Mouse (Mus musculus): ENCODE data around the gene Dnmt1. TPM values are rescaled to one million over a fixed set of nuclear protein-coding genes. Genes with fewer than 3 reads are reported as not detected.

Gene Dnmt1
- total and polyA plus RNA-seq, 2 experiments from 2014 or later, result 42.1 to 94.6 TPM

DNA sequence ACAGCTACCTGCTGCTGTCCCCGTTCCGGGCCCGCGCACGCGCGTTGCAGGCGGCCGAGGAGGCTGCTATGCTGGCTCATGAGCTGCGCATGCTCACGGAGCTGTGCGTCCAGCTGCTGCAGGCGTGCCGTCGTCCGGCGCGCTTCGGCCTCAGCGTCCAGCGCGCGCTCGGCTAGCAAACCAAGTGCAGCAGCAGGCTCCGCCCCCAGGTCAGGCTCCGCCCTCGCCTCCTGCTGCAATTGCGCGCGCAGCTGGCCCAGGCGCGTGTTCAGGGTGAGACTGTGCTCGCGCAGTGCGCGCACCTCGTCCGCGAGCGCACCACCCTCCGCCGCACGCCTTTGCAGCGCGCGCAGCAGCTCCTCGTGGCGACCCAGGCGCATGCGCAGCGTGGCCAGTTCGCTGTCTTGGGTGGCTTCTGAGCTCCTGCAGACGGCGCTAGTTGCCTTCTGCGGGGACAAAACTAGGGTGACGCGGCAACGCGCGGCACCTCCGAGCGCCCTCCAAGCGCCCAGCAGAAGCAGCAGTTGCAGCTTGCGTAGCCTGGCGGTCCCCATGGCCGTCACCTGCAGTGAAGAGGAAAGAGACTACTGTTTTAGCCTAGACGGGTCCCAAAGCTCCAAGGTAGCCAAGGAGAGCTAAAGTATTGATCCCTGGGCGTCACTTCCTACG lies 81.5 kb downstream of the Dnmt1 start:
- Histone ChIP-seq H3K9me3 (ENCODE audit: low read length) (no peaks in the 10 kb centered on the region), H3K9ac (replicated peaks; ENCODE audit: low read length, poor library complexity, severe bottlenecking) (peak overlapping the region; percentile 67), H3K36me3 (ENCODE audit: insufficient read depth, low read length) (peaks cover 5% of the 10 kb centered on the region; the same call in 1 of the 2 replicates), H3K4me2 (ENCODE audit: low read depth, low read length, poor library complexity, severe bottlenecking) (peak overlapping the region; percentile 71), H3K27ac (ENCODE audit: low read depth, low read length) (peak overlapping the region; percentile 90), H3K27me3 (ENCODE audit: insufficient read depth, low read length) (no peaks in the 10 kb centered on the region), H3K4me1 (ENCODE audit: insufficient read depth, low read length) (no peaks in the 10 kb centered on the region), H3K4me3 (ENCODE audit: low read depth, low read length) (peak overlapping the region; percentile 37)
- peak; percentile 91 for ATAC-seq (ENCODE audit: low FRiP score)
- DNase-seq (ENCODE audit: low spot score), result peak; percentile 99
- peak; percentile 91 for TF ChIP-seq CTCF (IDR thresholded peaks at IDR 0.05)
- under 1% methylated on average over 68 of the region's 69 CpGs for WGBS

DNA sequence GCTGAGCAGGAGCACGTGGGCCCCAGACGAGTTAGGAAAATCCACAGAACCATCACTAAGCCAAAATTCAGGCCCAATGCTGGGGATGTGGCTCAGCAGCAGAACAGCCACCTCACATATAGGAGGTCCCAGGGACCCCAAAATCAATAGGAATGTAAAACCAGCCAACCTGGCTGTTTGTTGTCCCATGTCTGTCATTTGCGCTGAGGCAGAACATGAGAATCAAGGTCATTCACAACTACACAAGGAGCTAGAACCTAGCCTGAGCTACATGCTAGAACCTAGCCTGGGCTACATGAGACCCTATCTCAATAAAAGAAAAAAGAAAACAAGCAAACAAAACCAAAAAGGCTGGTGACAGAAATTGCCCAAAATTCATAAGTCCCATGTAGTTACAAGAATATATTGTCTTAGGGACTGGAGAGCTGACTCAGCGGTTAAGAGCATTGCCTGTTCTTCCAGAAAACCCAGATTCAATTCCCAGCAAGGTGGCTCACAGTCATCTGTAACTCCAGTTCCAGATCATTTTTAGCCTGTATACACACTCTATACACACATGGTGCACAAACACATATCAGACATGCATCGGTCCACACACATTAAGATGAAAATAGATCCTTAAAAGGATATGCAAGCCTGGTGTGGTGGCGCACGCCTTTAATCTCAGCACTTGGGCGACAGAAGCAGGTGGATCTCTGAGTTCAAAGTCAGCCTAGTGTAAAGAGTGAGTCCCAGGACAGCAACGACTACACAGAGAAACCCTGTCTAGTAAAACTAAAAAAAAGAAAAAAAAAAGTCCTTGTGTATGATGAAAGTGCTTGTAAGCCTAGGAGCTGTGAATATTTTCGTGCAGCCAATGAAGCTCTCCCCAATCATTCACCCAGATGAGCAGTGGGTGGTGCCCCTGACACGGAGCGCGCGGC lies 82.3 kb downstream of the Dnmt1 start:
- H3K27ac ChIP-seq (ENCODE audit: low read depth, low read length), result peak overlapping the region; percentile 65; the same call in 1 of the 2 replicates
- H3K36me3 ChIP-seq (ENCODE audit: insufficient read depth, low read length), result peaks cover 11% of the 10 kb centered on the region; the same call in 1 of the 2 replicates
- H3K9me3 ChIP-seq (ENCODE audit: low read length), result no peaks in the 10 kb centered on the region
- no peak for TF ChIP-seq CTCF (IDR thresholded peaks at IDR 0.05)
- 31% methylated on average over 14 of the region's 14 CpGs for WGBS
- DNase-seq (ENCODE audit: low spot score) (no peak), ATAC-seq (ENCODE audit: low FRiP score) (no peak; the same call in 1 of the 2 replicates)
- no peaks in the 10 kb centered on the region for H3K4me1 ChIP-seq (ENCODE audit: insufficient read depth, low read length)
- peak overlapping the region; percentile 71 for H3K4me2 ChIP-seq (ENCODE audit: low read depth, low read length, poor library complexity, severe bottlenecking)
- peak overlapping the region; percentile 37 for H3K4me3 ChIP-seq (ENCODE audit: low read depth, low read length)
- H3K27me3 ChIP-seq (ENCODE audit: insufficient read depth, low read length), result no peaks in the 10 kb centered on the region
- H3K9ac ChIP-seq (replicated peaks; ENCODE audit: low read length, poor library complexity, severe bottlenecking), result peak overlapping the region; percentile 46; the same call in 1 of the 2 replicates

DNA sequence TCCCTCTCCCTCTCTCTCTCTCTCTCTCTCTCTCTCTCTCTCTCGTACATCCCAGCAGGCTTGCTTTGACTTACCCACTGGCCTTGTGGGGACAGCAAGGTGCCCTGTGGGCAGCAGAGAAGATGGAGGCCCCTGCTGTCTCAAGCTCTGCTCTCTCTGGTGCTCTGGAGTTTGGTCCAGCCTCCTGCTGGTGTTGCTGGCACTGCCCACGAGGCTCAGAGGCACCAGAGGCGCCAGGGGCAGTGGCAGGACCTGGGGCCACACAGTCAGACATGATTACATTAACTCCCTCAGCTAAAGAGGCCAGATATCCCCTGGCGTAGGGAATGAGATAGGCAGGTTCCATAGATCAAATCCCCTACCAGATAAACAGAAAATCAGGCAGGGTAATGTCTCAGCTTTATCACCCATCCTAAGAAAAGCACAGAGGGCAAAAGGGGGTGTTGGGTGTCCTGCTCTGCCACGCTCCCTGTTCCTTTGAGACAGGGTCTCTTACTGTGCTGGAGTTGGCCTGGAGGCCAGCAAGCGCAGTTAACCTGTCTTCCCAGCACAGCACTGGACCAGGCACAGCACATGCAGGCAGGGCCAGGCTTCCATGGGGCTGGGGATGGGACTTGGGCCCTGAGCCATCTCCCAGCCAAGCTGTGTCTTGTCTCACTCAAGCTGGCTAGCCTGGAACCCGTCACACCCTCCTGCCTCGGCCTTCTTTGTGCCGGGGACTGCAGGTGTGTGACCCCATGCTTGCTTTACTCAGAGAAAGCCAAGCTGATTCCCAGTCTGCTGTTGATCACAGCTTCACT lies 83.2 kb downstream of the Dnmt1 start:
- H3K9ac ChIP-seq (replicated peaks; ENCODE audit: low read length, poor library complexity, severe bottlenecking), result no peak overlapping the region
- 72% methylated on average over 8 of the region's 9 CpGs for WGBS

GRCm38 (mm10) chr9:20875021-20875790 lies 84.5 kb downstream of the Dnmt1 start:
- ATAC-seq (ENCODE audit: low FRiP score) (no peak), DNase-seq (ENCODE audit: low spot score) (no peak)
- H3K9ac ChIP-seq (replicated peaks; ENCODE audit: low read length, poor library complexity, severe bottlenecking), result no peak overlapping the region
- no peak overlapping the region for H3K4me2 ChIP-seq (ENCODE audit: low read depth, low read length, poor library complexity, severe bottlenecking)
- no peak overlapping the region for H3K27ac ChIP-seq (ENCODE audit: low read depth, low read length)
- no peaks in the 10 kb centered on the region for H3K9me3 ChIP-seq (ENCODE audit: low read length)
- 68% methylated on average over 23 of the region's 23 CpGs for WGBS
- no peaks in the 10 kb centered on the region for H3K4me1 ChIP-seq (ENCODE audit: insufficient read depth, low read length)
- no peak overlapping the region for H3K4me3 ChIP-seq (ENCODE audit: low read depth, low read length)
- TF ChIP-seq CTCF (IDR thresholded peaks at IDR 0.05), result no peak
- peaks cover 11% of the 10 kb centered on the region; the same call in 1 of the 2 replicates for H3K36me3 ChIP-seq (ENCODE audit: insufficient read depth, low read length)
- peaks cover 4% of the 10 kb centered on the region; the same call in 1 of the 2 replicates for H3K27me3 ChIP-seq (ENCODE audit: insufficient read depth, low read length)

More for the DNA sequence above, 83.2 kb downstream of the Dnmt1 start:
- H3K36me3 ChIP-seq (ENCODE audit: insufficient read depth, low read length), result peaks cover 11% of the 10 kb centered on the region; the same call in 1 of the 2 replicates
- H3K4me2 ChIP-seq (ENCODE audit: low read depth, low read length, poor library complexity, severe bottlenecking), result no peak overlapping the region
- no peak for TF ChIP-seq CTCF (IDR thresholded peaks at IDR 0.05)
- no peak overlapping the region for H3K27ac ChIP-seq (ENCODE audit: low read depth, low read length)
- no peak for DNase-seq (ENCODE audit: low spot score)
- H3K9me3 ChIP-seq (ENCODE audit: low read length), result no peaks in the 10 kb centered on the region
- no peak for ATAC-seq (ENCODE audit: low FRiP score)
- H3K4me3 ChIP-seq (ENCODE audit: low read depth, low read length), result no peak overlapping the region
- no peaks in the 10 kb centered on the region for H3K27me3 ChIP-seq (ENCODE audit: insufficient read depth, low read length)
- no peaks in the 10 kb centered on the region for H3K4me1 ChIP-seq (ENCODE audit: insufficient read depth, low read length)

DNA sequence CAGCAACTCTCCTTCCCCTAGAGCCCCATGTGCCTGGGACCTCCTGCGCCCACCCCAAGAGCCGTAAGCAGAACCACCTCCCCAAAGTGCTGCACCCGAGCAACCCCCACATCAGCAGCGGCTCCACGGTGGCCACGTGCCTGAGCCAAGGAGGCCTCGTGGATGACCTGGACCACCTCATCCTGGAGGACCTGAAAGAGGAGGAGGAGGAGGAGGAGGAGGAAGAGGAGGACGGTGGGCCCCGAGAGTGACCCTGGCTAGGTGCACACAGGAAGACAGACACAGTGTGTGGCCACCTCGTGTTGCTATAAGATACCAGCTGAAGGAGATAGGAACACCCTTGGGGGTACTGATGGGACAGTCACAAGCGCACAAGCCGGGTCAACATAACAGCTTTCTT lies 86.2 kb downstream of the Dnmt1 start:
- no peak for DNase-seq (ENCODE audit: low spot score)
- H3K4me1 ChIP-seq (ENCODE audit: insufficient read depth, low read length), result 0 out of 2 replicates have a peak, but pooled peaks cover 1% of the 10 kb centered on the region
- WGBS, result 94% methylated on average over 12 of the region's 12 CpGs
- H3K36me3 ChIP-seq (ENCODE audit: insufficient read depth, low read length), result peaks cover 11% of the 10 kb centered on the region; the same call in 1 of the 2 replicates
- no peak overlapping the region for H3K9ac ChIP-seq (replicated peaks; ENCODE audit: low read length, poor library complexity, severe bottlenecking)
- H3K27me3 ChIP-seq (ENCODE audit: insufficient read depth, low read length), result peaks cover 18% of the 10 kb centered on the region
- ATAC-seq (ENCODE audit: low FRiP score), result no peak
- no peak overlapping the region for H3K4me3 ChIP-seq (ENCODE audit: low read depth, low read length)
- H3K9me3 ChIP-seq (ENCODE audit: low read length), result no peaks in the 10 kb centered on the region
- no peak overlapping the region for H3K27ac ChIP-seq (ENCODE audit: low read depth, low read length)
- H3K4me2 ChIP-seq (ENCODE audit: low read depth, low read length, poor library complexity, severe bottlenecking), result no peak overlapping the region
- no peak for TF ChIP-seq CTCF (IDR thresholded peaks at IDR 0.05)

Data from midbrain, postnatal 0 days (tissue).